Mouse (Mus musculus) heart, adult 2 months (tissue): ENCODE measurements around the gene Arl6.

Experiments used
- CTCF ChIP-seq: fragments of 200-600 bp; IDR thresholded peaks from 2 replicates; pipeline ENCODE4 v1.8.1; 2022; ENCODE audit warnings: antibody characterized with exemption, mild to moderate bottlenecking, moderate library complexity
- POLR2A ChIP-seq: fragments of 200-500 bp; IDR thresholded peaks from 2 replicates; pipeline ENCODE4 v1.6.1; 2011; ENCODE audit warnings: mild to moderate bottlenecking, low read depth, low read length, control low read depth; ENCODE audit not compliant: insufficient read depth

DNA sequence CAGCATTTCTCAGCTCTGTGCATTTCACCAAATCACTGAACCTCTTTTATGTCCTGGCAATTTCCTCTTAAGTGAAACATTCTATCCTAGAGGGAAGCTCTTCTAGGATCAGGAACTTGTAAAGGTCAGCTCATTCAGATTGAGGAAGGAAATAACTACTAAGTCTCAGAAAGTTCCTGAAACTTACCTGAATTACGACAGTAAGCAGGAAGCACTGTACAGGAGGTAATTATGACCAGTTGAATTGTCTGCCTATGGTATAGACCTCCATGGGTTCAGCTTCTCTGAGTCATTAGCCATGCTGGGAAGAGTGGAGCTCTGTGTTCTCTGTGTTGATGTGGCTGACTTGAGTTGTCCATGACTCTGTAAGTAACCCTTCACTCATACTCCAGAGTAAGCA is 28.4 kb downstream of the Arl6 start:
- no peak for TF ChIP-seq CTCF
- TF ChIP-seq POLR2A, result no peak
